Mouse (Mus musculus) spleen, adult 2 months (tissue): ENCODE data around the gene Cadps.

Experiments used
- CTCF ChIP-seq: fragments of 200-500 bp; IDR thresholded peaks from 2 replicates; pipeline ENCODE4 v1.5.1; 2011; ENCODE audit warnings: mild to moderate bottlenecking, inconsistent platforms; ENCODE audit not compliant: insufficient read depth, insufficient read length, insufficient replicate concordance; ENCODE audit errors: extremely low read depth
- POLR2A ChIP-seq: fragments of 200-500 bp; IDR thresholded peaks from 2 replicates; pipeline ENCODE4 v1.6.1; 2011; ENCODE audit warnings: low read depth, low read length, inconsistent platforms

GRCm38 (mm10) chr14:12549290-12549689 is 273.6 kb downstream of the Cadps start:
- TF ChIP-seq POLR2A (no peak), CTCF (no peak)
